Mouse (Mus musculus) midbrain, postnatal 0 days (tissue): ENCODE results near the gene Fkbp15. TPM values are rescaled to one million over a fixed set of nuclear protein-coding genes. Genes with fewer than 3 reads are reported as not detected.

Experiments
- ATAC-seq: fragments of 200-750 bp; cut with Nextera tagmentation; 2 replicates; pipeline ENCODE4 v1.8.0; 2017; ENCODE audit warnings: moderate number of reproducible peaks, mild to moderate bottlenecking, moderate TSS enrichment, moderate library complexity; ENCODE audit not compliant: low FRiP score
- DNase-seq: peaks from one replicate; pipeline ENCODE4 v3.0.0-alpha.2; 2015; ENCODE audit warnings: low spot score
- H3K27ac ChIP-seq: fragments of 300-500 bp; sonication (generic); 2 replicates; pipeline ENCODE4 v1.5.1; 2014; ENCODE audit warnings: low read depth, mild to moderate bottlenecking, low read length, mixed read lengths
- H3K27me3 ChIP-seq: fragments of 300-500 bp; sonication (generic); 2 replicates; pipeline ENCODE4 v1.6.1; 2014; ENCODE audit warnings: low read length, control low read depth, mixed read lengths; ENCODE audit not compliant: insufficient read depth
- H3K36me3 ChIP-seq: fragments of 300-500 bp; sonication (generic); 2 replicates; pipeline ENCODE4 v1.6.1; 2014; ENCODE audit warnings: low read length, control low read depth, mixed read lengths; ENCODE audit not compliant: insufficient read depth
- H3K4me1 ChIP-seq: fragments of 300-500 bp; sonication (generic); 2 replicates; pipeline ENCODE4 v1.6.1; 2014; ENCODE audit warnings: mild to moderate bottlenecking, control low read depth, antibody characterized with exemption, low read length, mixed read lengths; ENCODE audit not compliant: insufficient read depth
- H3K4me2 ChIP-seq: fragments of 300-500 bp; sonication (generic); 2 replicates; pipeline ENCODE4 v1.6.1; 2014; ENCODE audit warnings: low read depth, mild to moderate bottlenecking, low read length, mixed read lengths; ENCODE audit not compliant: poor library complexity, severe bottlenecking
- H3K4me3 ChIP-seq: fragments of 300-500 bp; sonication (generic); 2 replicates; pipeline ENCODE4 v1.5.1; 2014; ENCODE audit warnings: low read depth, mild to moderate bottlenecking, low read length, moderate library complexity
- H3K9ac ChIP-seq: fragments of 300-500 bp; sonication (generic); replicated peaks from 2 replicates; pipeline ENCODE4 v1.6.1; 2014; ENCODE audit warnings: mild to moderate bottlenecking, low read length, moderate library complexity, mixed read lengths; ENCODE audit not compliant: poor library complexity, severe bottlenecking
- H3K9me3 ChIP-seq: fragments of 300-500 bp; sonication (generic); 2 replicates; pipeline ENCODE4 v1.6.1; 2016; ENCODE audit warnings: low read length, control low read depth
- CTCF ChIP-seq: IDR thresholded peaks from 2 replicates; pipeline ENCODE4 v1.5.1; 2016; ENCODE audit warnings: antibody characterized with exemption, mild to moderate bottlenecking
- WGBS: fragments of 180-500 bp; shearing (Covaris S2); extraction: QIAGEN DNeasy Blood & Tissue Kit; methylation state at CpG from one replicate; pipeline ENCODE4 v1.1.7; 2014; 5-methylcytosine and 5-hydroxymethylcytosine counted together
- polyA plus RNA-seq: library from polyadenylated mRNA; unstranded; fragments of >200 nt; fragmentation: Nextera tagmentation; extraction: Ambion mirVana; gene quantifications from 2 replicates; pipeline ENCODE4 v1.2.1, GENCODE M21; 2015
- total RNA-seq: library from RNA; depleted of rRNA; stranded (reverse); fragments of >200 nt; gene quantifications from 2 replicates; pipeline ENCODE4 v1.2.3, GENCODE M21; 2014; rRNA removed

The Fkbp15 gene
- 34.3 and 37.5 TPM in 2 replicates for total RNA-seq
- polyA plus RNA-seq, result 19.8 and 20.2 TPM in 2 replicates

DNA sequence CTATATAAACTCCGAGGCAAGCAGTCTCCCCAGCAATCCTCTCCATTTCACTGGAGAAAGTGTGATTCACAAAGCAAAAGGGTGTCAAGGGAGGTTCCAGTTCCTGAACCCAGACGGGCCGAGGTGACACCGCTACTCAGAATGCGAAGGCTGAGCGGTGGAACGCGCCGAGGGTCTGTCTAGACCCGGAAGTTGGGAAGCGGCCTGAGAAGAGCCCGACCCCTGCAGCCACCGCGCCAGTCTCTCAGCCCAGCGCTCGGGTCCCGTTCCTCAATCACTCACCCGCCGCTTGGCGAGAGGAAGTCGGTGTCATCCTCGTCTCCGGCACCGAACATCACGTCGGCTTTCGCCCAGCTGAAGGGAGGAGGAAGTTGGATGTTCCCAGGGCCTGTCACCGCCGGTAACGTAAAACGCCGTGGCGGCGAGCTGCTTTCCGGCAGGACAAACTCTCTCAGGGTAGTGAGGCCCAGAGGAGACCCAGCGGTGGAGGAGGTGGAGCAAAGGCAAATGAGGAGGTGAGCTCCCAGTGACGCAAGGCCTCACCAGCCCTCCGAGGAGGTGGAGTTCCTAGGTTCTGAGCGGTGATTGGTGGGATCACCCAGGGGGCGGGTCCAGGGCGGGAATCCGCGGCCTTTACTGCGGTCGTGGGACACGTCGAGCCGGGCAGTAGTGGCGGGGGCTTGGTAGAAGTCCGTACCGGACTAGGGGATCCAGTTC lies at the start of gene Fkbp15, which contains the start of gene Slc31a1:
TSS of gene Fkbp15 (minus strand) at position 461 of the 717 bp plus-strand sequence.
TSS of gene Slc31a1 (plus strand) at position 640 of the 717 bp plus-strand sequence.
- Histone ChIP-seq H3K4me3 (peak within 1 kb of the TSS; percentile 88), H3K4me1 (peaks cover 7% of the 10 kb centered on the region; the same call in 1 of the 2 replicates), H3K27ac (peak within 1 kb of the TSS; percentile 78), H3K9me3 (no peaks in the 10 kb centered on the region), H3K4me2 (peak within 1 kb of the TSS; percentile 86), H3K9ac (peak within 1 kb of the TSS; percentile 77), H3K36me3 (no peaks in the 10 kb centered on the region; the same call in 1 of the 2 replicates), H3K27me3 (no peaks in the 10 kb centered on the region)
- peak; percentile 99 for DNase-seq
- no peak; the same call in 1 of the 2 replicates for TF ChIP-seq CTCF
- WGBS, result under 1% methylated on average over 51 of the region's 51 CpGs
- ATAC-seq, result peak; percentile 100

DNA sequence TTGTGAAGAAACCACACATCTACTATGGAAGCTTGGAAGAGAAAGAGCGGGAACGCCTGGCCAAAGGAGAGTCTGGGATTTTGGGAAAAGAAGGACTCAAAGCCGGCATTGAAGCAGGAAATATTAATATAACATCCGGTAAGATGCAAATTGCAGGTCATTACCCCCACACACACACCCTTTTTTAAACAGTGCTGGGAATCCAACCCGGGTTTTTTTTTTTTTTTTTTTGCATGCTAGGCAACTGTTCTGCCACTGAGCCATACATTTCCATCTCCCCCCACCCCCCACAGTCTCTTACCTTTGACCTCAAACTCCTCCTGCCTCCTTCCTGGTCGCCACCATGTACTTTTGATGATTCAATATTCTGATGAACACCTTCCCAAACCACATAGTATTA lies 49.3 kb upstream of the Fkbp15 start:
- no peak for DNase-seq
- Histone ChIP-seq H3K27me3 (no peaks in the 10 kb centered on the region), H3K4me2 (peak overlapping the region; percentile 55), H3K27ac (0 out of 2 replicates have a peak overlapping the region, but pooled peaks have one; percentile 74), H3K4me1 (peaks cover 10% of the 10 kb centered on the region), H3K36me3 (peaks cover 17% of the 10 kb centered on the region), H3K4me3 (peak overlapping the region; percentile 87), H3K9ac (peak overlapping the region; percentile 77), H3K9me3 (no peaks in the 10 kb centered on the region)
- TF ChIP-seq CTCF, result no peak
- ATAC-seq, result no peak
- 44% methylated on average over 6 of the region's 6 CpGs for WGBS

DNA sequence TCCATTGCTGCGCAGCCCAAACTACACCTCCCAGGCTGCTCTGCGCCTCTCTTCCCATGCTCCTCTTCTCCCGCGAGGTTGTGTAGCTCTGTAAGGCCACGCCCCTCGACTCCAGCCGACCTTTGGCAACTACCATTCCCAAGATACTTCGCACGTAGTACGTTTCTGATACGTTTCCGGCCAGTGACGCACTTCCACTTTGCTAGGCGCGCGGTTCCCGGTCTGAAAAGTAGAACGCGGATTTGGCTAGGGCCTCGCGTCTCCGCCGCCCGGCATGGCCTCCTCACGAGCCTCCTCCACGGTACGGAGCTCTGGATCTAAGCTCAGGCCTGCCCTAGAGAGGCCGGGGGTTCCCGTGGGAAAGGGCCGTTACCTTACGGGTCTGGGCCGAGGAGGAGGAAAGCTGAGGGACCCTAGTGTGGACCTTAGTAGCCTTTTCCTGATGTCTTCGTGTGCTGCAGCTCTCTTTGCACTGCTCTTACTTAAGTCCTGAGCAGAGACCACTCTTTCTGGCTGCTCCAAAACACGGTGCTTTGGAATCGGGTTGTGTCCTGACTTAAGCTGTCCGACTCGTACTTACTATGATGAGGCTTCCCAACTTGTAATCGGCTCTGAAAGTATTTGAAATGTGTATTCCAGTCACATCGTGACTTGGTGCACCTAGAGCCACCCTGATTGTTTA lies 48.4 kb upstream of the Fkbp15 start, which contains the start of the genes Cdc26 and Prpf4:
TSS of gene Cdc26 (minus strand) at position 42 of the 682 bp plus-strand sequence.
TSS of gene Prpf4 (plus strand) at position 197 of the 682 bp plus-strand sequence.
- Histone ChIP-seq H3K4me1 (peaks cover 10% of the 10 kb centered on the region), H3K4me2 (peak within 1 kb of the TSS; percentile 55), H3K27ac (peak within 1 kb of the TSS; percentile 74), H3K27me3 (no peaks in the 10 kb centered on the region), H3K4me3 (peak within 1 kb of the TSS; percentile 87), H3K36me3 (peaks cover 14% of the 10 kb centered on the region), H3K9me3 (no peaks in the 10 kb centered on the region), H3K9ac (peak within 1 kb of the TSS; percentile 77)
- ATAC-seq (peak; percentile 99), DNase-seq (peak; percentile 100)
- under 1% methylated on average over 39 of the region's 39 CpGs for WGBS
- TF ChIP-seq CTCF, result no peak

DNA sequence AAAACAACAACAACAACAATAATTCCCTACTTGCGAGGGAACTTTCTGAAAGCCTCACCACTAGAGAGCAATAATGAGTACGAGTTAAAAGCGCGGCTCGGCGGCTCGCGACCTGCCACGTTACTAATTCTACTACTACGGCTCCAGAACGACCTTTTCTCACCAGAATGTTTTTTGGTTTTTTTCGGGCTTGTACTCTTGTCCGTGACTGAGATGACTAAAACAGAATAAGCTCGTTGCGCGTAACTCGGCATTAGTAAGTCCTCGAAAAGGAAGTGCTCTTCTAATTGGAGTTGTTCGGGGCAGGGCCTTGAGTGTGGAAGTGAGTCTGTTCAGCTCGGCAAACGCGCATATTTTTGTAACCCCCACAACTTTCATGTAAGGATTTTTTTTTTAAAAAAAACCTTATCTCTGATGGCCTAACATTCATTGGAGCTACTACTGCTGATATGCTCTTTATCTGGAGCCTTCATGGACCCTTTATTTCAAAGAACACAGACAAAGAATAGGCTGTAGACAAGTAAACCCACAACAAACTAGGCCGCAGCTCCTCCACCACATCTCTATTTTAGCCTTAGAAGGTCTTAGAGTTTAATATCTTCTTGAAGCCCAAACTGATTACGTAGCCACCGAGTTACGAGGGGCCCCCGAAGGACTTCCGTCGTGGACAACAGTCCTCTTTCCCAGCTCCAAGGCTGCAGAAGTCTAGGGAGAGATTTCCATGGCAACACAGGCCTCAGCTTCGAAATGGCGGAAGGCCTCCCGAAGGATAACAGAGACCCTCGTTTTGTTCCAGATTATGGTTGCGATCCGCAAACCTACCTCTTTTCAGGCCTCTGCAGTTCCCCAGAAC lies 47.6 kb upstream of the Fkbp15 start:
- Histone ChIP-seq H3K27me3 (no peaks in the 10 kb centered on the region), H3K9ac (peak overlapping the region; percentile 71), H3K4me1 (peaks cover 10% of the 10 kb centered on the region), H3K27ac (peak overlapping the region; percentile 74), H3K4me2 (peak overlapping the region; percentile 51), H3K36me3 (peaks cover 14% of the 10 kb centered on the region), H3K9me3 (no peaks in the 10 kb centered on the region), H3K4me3 (peak overlapping the region; percentile 87)
- TF ChIP-seq CTCF, result peak; percentile 69
- ATAC-seq (peak; percentile 63), DNase-seq (peak; percentile 71)
- under 1% methylated on average over 35 of the region's 35 CpGs for WGBS

DNA sequence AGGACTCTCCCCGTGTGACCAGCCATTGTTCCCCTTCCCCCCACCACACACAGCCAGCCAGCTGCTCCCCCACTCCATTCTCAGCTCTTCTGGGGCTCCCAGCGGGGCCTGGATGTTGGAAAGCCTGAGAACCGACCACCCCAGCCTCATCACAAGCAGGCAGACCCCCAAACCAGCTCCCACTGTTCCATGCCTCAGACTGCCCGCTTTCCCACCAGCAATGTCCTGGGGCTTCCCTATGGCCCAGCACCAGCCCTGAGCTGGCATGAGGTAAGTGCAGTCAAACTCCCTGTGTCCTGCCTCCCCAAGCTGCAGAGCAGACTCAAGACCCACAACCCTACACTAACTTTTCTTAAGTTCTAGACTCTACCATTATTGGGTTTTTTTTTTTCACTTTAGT lies 45.8 kb upstream of the Fkbp15 start:
- peak overlapping the region; percentile 6; the same call in 1 of the 2 replicates for H3K4me2 ChIP-seq
- peaks cover 7% of the 10 kb centered on the region; the same call in 1 of the 2 replicates for H3K36me3 ChIP-seq
- H3K9me3 ChIP-seq, result no peaks in the 10 kb centered on the region
- no peak overlapping the region for H3K4me3 ChIP-seq
- ATAC-seq, result no peak
- H3K4me1 ChIP-seq, result peaks cover 10% of the 10 kb centered on the region
- WGBS, result 82% methylated on average over 4 of the region's 4 CpGs
- no peak overlapping the region for H3K9ac ChIP-seq
- DNase-seq, result no peak
- no peak overlapping the region for H3K27ac ChIP-seq
- H3K27me3 ChIP-seq, result no peaks in the 10 kb centered on the region
- TF ChIP-seq CTCF, result no peak
